In the genomic region with DNA sequence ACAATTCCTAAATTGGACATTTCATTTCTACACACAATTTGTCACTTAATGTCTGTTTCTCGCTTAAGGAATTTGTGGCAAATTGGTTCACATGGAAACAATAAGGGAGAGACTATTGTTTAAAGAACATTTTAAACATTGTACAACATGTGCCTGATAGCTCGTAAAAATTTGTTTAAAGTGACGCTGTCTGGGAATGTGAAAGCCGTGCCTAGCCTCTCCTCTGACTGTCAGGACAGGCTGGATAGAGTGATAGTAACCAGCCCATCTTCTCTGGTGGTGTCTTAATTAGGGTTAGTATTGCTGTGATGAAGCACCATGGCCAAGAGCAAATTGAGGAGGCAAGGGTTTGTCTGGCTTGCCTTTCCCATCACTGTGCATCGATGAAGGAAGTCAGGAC, we compare ENCODE assay signal across 23 mouse cellular contexts. TPM values are rescaled to one million over a fixed set of nuclear protein-coding genes. Genes with fewer than 3 reads are reported as not detected.
DNase-seq lines count a peak whose midpoint lies in the region; ATAC-seq and TF ChIP-seq lines count a peak whose summit lies in the region.
"Had no signal": no experiment of that assay in that cellular context is flagged by ENCODE, and none has a peak within 500 bp of the region (broad histone marks: within the 10 kb centered on the region; RNA-seq: fewer than 3 reads in every experiment).

No protein-coding gene starts in this region.

- H3K4me2 ChIP-seq in hindbrain, postnatal 0 days (ENCODE audit: low read depth, low read length) = no peak overlapping the region
- H3K4me2 ChIP-seq in hindbrain, embryonic 16.5 days (ENCODE audit: low read length) = no peak overlapping the region
- no peak overlapping the region for H3K4me2 ChIP-seq in embryonic facial prominence, embryonic 14.5 days (ENCODE audit: low read depth, low read length)
- H3K4me2 ChIP-seq in intestine, embryonic 16.5 days (ENCODE audit: low read depth, low read length) = 0 out of 2 replicates have a peak overlapping the region, but pooled peaks have one; percentile 1
- H3K4me2 ChIP-seq in limb, embryonic 15.5 days = no peak overlapping the region
- H3K4me2 ChIP-seq: heart, embryonic 13.5 days; midbrain, embryonic 12.5 days had no signal

- no peak for TF ChIP-seq CTCF in hindbrain, postnatal 0 days (IDR thresholded peaks at IDR 0.05; ENCODE audit: low read depth)
- no peak for TF ChIP-seq CTCF in heart, adult 2 months (IDR thresholded peaks at IDR 0.05)

- no peak for TF ChIP-seq EP300 in heart, adult 2 months (IDR thresholded peaks at IDR 0.05; ENCODE audit: insufficient read depth, low read depth, low read length)

- intact Hi-C loops in heart, adult 2 months (cut with DNase I) = no loop called here

- H3K9ac ChIP-seq in hindbrain, postnatal 0 days (replicated peaks; ENCODE audit: low read length) = 0 out of 2 replicates have a peak overlapping the region, but pooled peaks have one; percentile 17
- H3K9ac ChIP-seq in hindbrain, embryonic 16.5 days (ENCODE audit: low read depth, low read length) = no peak overlapping the region
- no peak overlapping the region for H3K9ac ChIP-seq in embryonic facial prominence, embryonic 14.5 days (ENCODE audit: low read depth, low read length)
- H3K9ac ChIP-seq in intestine, embryonic 16.5 days (ENCODE audit: low read depth, low read length) = no peak overlapping the region
- H3K9ac ChIP-seq in limb, embryonic 15.5 days = no peak overlapping the region
- no peak overlapping the region for H3K9ac ChIP-seq in heart, adult 2 months (ENCODE audit: low read depth, low read length)
- H3K9ac ChIP-seq: heart, embryonic 13.5 days; liver, postnatal 0 days; midbrain, embryonic 12.5 days had no signal

- 83% methylated on average over 5 of the region's 5 CpGs for WGBS in hindbrain, postnatal 0 days
- 83% methylated on average over 5 of the region's 5 CpGs for WGBS in hindbrain, embryonic 16.5 days
- 61% methylated on average over 5 of the region's 5 CpGs for WGBS in embryonic facial prominence, embryonic 14.5 days
- 42% methylated on average over 5 of the region's 5 CpGs for WGBS in intestine, embryonic 16.5 days
- WGBS in limb, embryonic 15.5 days = 33% methylated on average over 5 of the region's 5 CpGs
- WGBS in heart, adult 2 months = 82% methylated on average over 5 of the region's 5 CpGs

- no peak overlapping the region for H3K27ac ChIP-seq in hindbrain, postnatal 0 days
- H3K27ac ChIP-seq in hindbrain, embryonic 16.5 days (ENCODE audit: low read depth, low read length) = no peak overlapping the region
- H3K27ac ChIP-seq in embryonic facial prominence, embryonic 14.5 days (replicated peaks; ENCODE audit: low read depth, low read length) = peak overlapping the region; percentile 34; the same call in 1 of the 2 replicates
- H3K27ac ChIP-seq in intestine, embryonic 16.5 days (ENCODE audit: low read length) = peak overlapping the region; percentile 67
- peak overlapping the region; percentile 77 for H3K27ac ChIP-seq in limb, embryonic 15.5 days
- no peak overlapping the region for H3K27ac ChIP-seq in heart, adult 2 months
- H3K27ac ChIP-seq: forebrain, embryonic 10.5 days; heart, embryonic 13.5 days; midbrain, embryonic 12.5 days had no signal

- H3K27me3 ChIP-seq in hindbrain, postnatal 0 days (ENCODE audit: insufficient read depth, low read length) = no peaks in the 10 kb centered on the region
- no peaks in the 10 kb centered on the region for H3K27me3 ChIP-seq in hindbrain, embryonic 16.5 days (replicated peaks; ENCODE audit: control insufficient read depth, insufficient read depth, low read length)
- no peaks in the 10 kb centered on the region for H3K27me3 ChIP-seq in embryonic facial prominence, embryonic 14.5 days (replicated peaks; ENCODE audit: control insufficient read depth, insufficient read depth, low read length)
- H3K27me3 ChIP-seq in intestine, embryonic 16.5 days (replicated peaks; ENCODE audit: control insufficient read depth, insufficient read depth, low read length) = no peaks in the 10 kb centered on the region
- H3K27me3 ChIP-seq in limb, embryonic 15.5 days = no peaks in the 10 kb centered on the region
- no peaks in the 10 kb centered on the region for H3K27me3 ChIP-seq in heart, adult 2 months (ENCODE audit: control insufficient read depth, insufficient read depth, low read length)
- H3K27me3 ChIP-seq: Patski had no signal

- H3K4me1 ChIP-seq in hindbrain, postnatal 0 days (ENCODE audit: insufficient read depth, low read length) = no peaks in the 10 kb centered on the region
- no peaks in the 10 kb centered on the region for H3K4me1 ChIP-seq in hindbrain, embryonic 16.5 days (ENCODE audit: control insufficient read depth, insufficient read depth, low read depth, low read length)
- peaks cover 3% of the 10 kb centered on the region; the same call in 1 of the 2 replicates for H3K4me1 ChIP-seq in embryonic facial prominence, embryonic 14.5 days (ENCODE audit: control insufficient read depth, insufficient read depth, low read length)
- 0 out of 2 replicates have a peak, but pooled peaks cover 4% of the 10 kb centered on the region for H3K4me1 ChIP-seq in intestine, embryonic 16.5 days (ENCODE audit: control insufficient read depth, insufficient read depth, low read length)
- H3K4me1 ChIP-seq in limb, embryonic 15.5 days = peaks cover 18% of the 10 kb centered on the region
- peaks cover 1% of the 10 kb centered on the region for H3K4me1 ChIP-seq in heart, adult 2 months (ENCODE audit: control insufficient read depth, insufficient read depth, low read length)

- no peak for TF ChIP-seq POLR2A in heart, adult 2 months (IDR thresholded peaks at IDR 0.05; ENCODE audit: insufficient read depth, low read depth, low read length)

- no peak for DNase-seq in hindbrain, postnatal 0 days (ENCODE audit: low spot score)
- no peak for DNase-seq in embryonic facial prominence, embryonic 14.5 days (ENCODE audit: low spot score)
- no peak for DNase-seq in heart, adult 2 months
- no peak for DNase-seq in right cerebral cortex, postnatal 10 days (ENCODE audit: low spot score in 2 of 2)
- no peak for DNase-seq in cerebellum, adult 11 months
- DNase-seq: cerebellum, adult 11-12 months; cerebellum, postnatal 36 days; gastrocnemius, postnatal 14 days; heart, adult 18-20 months; heart, postnatal 14 days; thymus, adult 18-20 months; thymus, postnatal 36 days had no signal

- no peaks in the 10 kb centered on the region for H3K9me3 ChIP-seq in hindbrain, postnatal 0 days (ENCODE audit: low read length)
- H3K9me3 ChIP-seq in hindbrain, embryonic 16.5 days (ENCODE audit: control insufficient read depth, low read length) = 0 out of 2 replicates have a peak, but pooled peaks cover 2% of the 10 kb centered on the region
- H3K9me3 ChIP-seq in embryonic facial prominence, embryonic 14.5 days (ENCODE audit: control insufficient read depth, low read length) = 0 out of 2 replicates have a peak, but pooled peaks cover 4% of the 10 kb centered on the region
- H3K9me3 ChIP-seq in intestine, embryonic 16.5 days (ENCODE audit: control insufficient read depth, low read length) = no peaks in the 10 kb centered on the region
- no peaks in the 10 kb centered on the region for H3K9me3 ChIP-seq in limb, embryonic 15.5 days
- H3K9me3 ChIP-seq: heart, embryonic 13.5 days; midbrain, embryonic 12.5 days had no signal

- no peak overlapping the region for H3K4me3 ChIP-seq in hindbrain, postnatal 0 days (ENCODE audit: low read length)
- no peak overlapping the region for H3K4me3 ChIP-seq in hindbrain, embryonic 16.5 days (ENCODE audit: low read length)
- H3K4me3 ChIP-seq in embryonic facial prominence, embryonic 14.5 days (ENCODE audit: low read depth, low read length) = no peak overlapping the region
- H3K4me3 ChIP-seq in intestine, embryonic 16.5 days (ENCODE audit: low read length) = no peak overlapping the region
- H3K4me3 ChIP-seq in limb, embryonic 15.5 days = no peak overlapping the region
- no peak overlapping the region for H3K4me3 ChIP-seq in heart, adult 2 months
- H3K4me3 ChIP-seq: forebrain, embryonic 10.5 days; heart, embryonic 13.5 days; midbrain, embryonic 12.5 days had no signal

- H3K79me2 ChIP-seq in heart, adult 2 months (replicated peaks; ENCODE audit: control insufficient read depth, insufficient read depth, low read length) = no peaks in the 10 kb centered on the region

- ATAC-seq in hindbrain, postnatal 0 days = no peak
- ATAC-seq in hindbrain, embryonic 16.5 days = no peak
- ATAC-seq in embryonic facial prominence, embryonic 14.5 days (ENCODE audit: low read depth) = no peak
- peak; percentile 78 for ATAC-seq in intestine, embryonic 16.5 days
- ATAC-seq in limb, embryonic 15.5 days (ENCODE audit: insufficient number of reproducible peaks, low FRiP score, low TSS enrichment, low read depth) = no peak
- ATAC-seq: forebrain, embryonic 16.5 days; Patski had no signal

- H3K36me3 ChIP-seq in hindbrain, postnatal 0 days (ENCODE audit: insufficient read depth, low read length) = no peaks in the 10 kb centered on the region
- peaks cover 21% of the 10 kb centered on the region for H3K36me3 ChIP-seq in hindbrain, embryonic 16.5 days (ENCODE audit: control insufficient read depth, insufficient read depth, low read length)
- peaks cover 13% of the 10 kb centered on the region; the same call in 1 of the 2 replicates for H3K36me3 ChIP-seq in embryonic facial prominence, embryonic 14.5 days (ENCODE audit: control insufficient read depth, insufficient read depth, low read length)
- H3K36me3 ChIP-seq in intestine, embryonic 16.5 days (ENCODE audit: control insufficient read depth, insufficient read depth, low read length) = peaks cover 5% of the 10 kb centered on the region; the same call in 1 of the 2 replicates
- H3K36me3 ChIP-seq in limb, embryonic 15.5 days = peaks cover 29% of the 10 kb centered on the region
- no peaks in the 10 kb centered on the region for H3K36me3 ChIP-seq in heart, adult 2 months (ENCODE audit: control insufficient read depth, insufficient read depth, low read length)

RNA-seq across cellular contexts. Expression of gene Il17d, which starts 22.5 kb away (rescaled TPM):
- total RNA-seq in hindbrain, postnatal 0 days (2014; rRNA removed) = 35.5 and 35.8 TPM in 2 replicates
- 5.9 and 6.1 TPM in 2 replicates for polyA plus RNA-seq in hindbrain, postnatal 0 days (2015; fragmentation: Nextera tagmentation; extraction: Ambion mirVana)
- polyA plus RNA-seq in hindbrain, embryonic 16.5 days (2015; fragmentation: Nextera tagmentation; extraction: Ambion mirVana) = 4.9 and 6.3 TPM in 2 replicates
- polyA plus RNA-seq in embryonic facial prominence, embryonic 14.5 days (2014; fragmentation: Nextera tagmentation; extraction: Ambion mirVana) = 5.4 and 5.5 TPM in 2 replicates
- polyA plus RNA-seq in intestine, embryonic 16.5 days (2015; fragmentation: Nextera tagmentation; extraction: Ambion mirVana) = 0.51 and 4.2 TPM in 2 replicates
- polyA plus RNA-seq in limb, embryonic 15.5 days (2015; fragmentation: Nextera tagmentation; extraction: Ambion mirVana) = 9.2 and 12.1 TPM in 2 replicates
- 1 to 10 TPM; 2.2 to 3.3 TPM for total RNA-seq in heart, adult 2 months (2021)
- polyA plus RNA-seq in heart, adult 2 months (2012; rRNA removed) = 8.0 and 10.1 TPM in 2 replicates
- total RNA-seq: megakaryocyte progenitor cell, adult 5-6 weeks; neutrophil, adult 5-6 weeks had no signal

RNA-seq across cellular contexts. Expression of gene Eef1akmt1, which starts 24.4 kb away (rescaled TPM):
- total RNA-seq in hindbrain, postnatal 0 days (2014; rRNA removed) = 21.6 and 32.9 TPM in 2 replicates
- 69.9 and 71.2 TPM in 2 replicates for polyA plus RNA-seq in hindbrain, postnatal 0 days (2015; fragmentation: Nextera tagmentation; extraction: Ambion mirVana)
- polyA plus RNA-seq in hindbrain, embryonic 16.5 days (2015; fragmentation: Nextera tagmentation; extraction: Ambion mirVana) = 89.5 and 90.3 TPM in 2 replicates
- 87.2 and 105 TPM in 2 replicates for polyA plus RNA-seq in embryonic facial prominence, embryonic 14.5 days (2014; fragmentation: Nextera tagmentation; extraction: Ambion mirVana)
- 89.8 and 91.7 TPM in 2 replicates for polyA plus RNA-seq in intestine, embryonic 16.5 days (2015; fragmentation: Nextera tagmentation; extraction: Ambion mirVana)
- polyA plus RNA-seq in limb, embryonic 15.5 days (2015; fragmentation: Nextera tagmentation; extraction: Ambion mirVana) = 88.8 and 89.8 TPM in 2 replicates
- 10 to 100 TPM; 32.4 to 34.0 TPM for total RNA-seq in heart, adult 2 months (2021)
- polyA plus RNA-seq in heart, adult 2 months (2012; rRNA removed) = 33.8 and 55.6 TPM in 2 replicates

Comparison
In these comparisons a context has a peak if more than half of its experiments do, and no peak if none do; other contexts are left out.
1. H3K27ac ChIP-seq: peak in embryonic facial prominence, embryonic 14.5 days (single experiment), intestine, embryonic 16.5 days (single experiment) and limb, embryonic 15.5 days (single experiment); none in hindbrain, postnatal 0 days (single experiment), hindbrain, embryonic 16.5 days (single experiment) and heart, adult 2 months (single experiment).